Mouse (Mus musculus) forebrain, postnatal 0 days (tissue): ENCODE results near the gene Klk1b8. TPM values are rescaled to one million over a fixed set of nuclear protein-coding genes. Genes with fewer than 3 reads are reported as not detected.
"Not testable (repeated sequence)": the region's sequence is repeated elsewhere in the genome, so short reads cannot be mapped to it uniquely, and the experiment has no call there.

Experiments
- ATAC-seq: fragments of 200-750 bp; cut with Nextera tagmentation; 2 replicates; pipeline ENCODE4 v1.8.0; 2017; ENCODE audit warnings: mild to moderate bottlenecking, moderate library complexity
- DNase-seq: peaks from one replicate; pipeline ENCODE4 v3.0.0-alpha.2; 2015
- H3K27ac ChIP-seq: fragments of 300-500 bp; sonication (generic); 2 replicates; pipeline ENCODE4 v1.5.1; 2014; ENCODE audit warnings: low read depth, mild to moderate bottlenecking, antibody characterized with exemption, low read length, moderate library complexity, mixed read lengths
- H3K27me3 ChIP-seq: fragments of 300-500 bp; sonication (generic); 2 replicates; pipeline ENCODE4 v1.6.1; 2014; ENCODE audit warnings: mild to moderate bottlenecking, low read length, mixed read lengths; ENCODE audit not compliant: insufficient read depth
- H3K36me3 ChIP-seq: fragments of 300-500 bp; sonication (generic); 2 replicates; pipeline ENCODE4 v1.6.1; 2014; ENCODE audit warnings: mild to moderate bottlenecking, moderate library complexity; ENCODE audit not compliant: insufficient read depth
- H3K4me1 ChIP-seq: fragments of 300-500 bp; sonication (generic); 2 replicates; pipeline ENCODE4 v1.6.1; 2014; ENCODE audit warnings: antibody characterized with exemption; ENCODE audit not compliant: insufficient read depth
- H3K4me2 ChIP-seq: fragments of 300-500 bp; sonication (generic); 2 replicates; pipeline ENCODE4 v1.6.1; 2014; ENCODE audit warnings: low read depth, mild to moderate bottlenecking, moderate library complexity
- H3K4me3 ChIP-seq: fragments of 300-500 bp; sonication (generic); 2 replicates; pipeline ENCODE4 v1.5.1; 2014; ENCODE audit warnings: low read depth, low read length, mixed read lengths
- H3K9ac ChIP-seq: fragments of 300-500 bp; sonication (generic); 2 replicates; pipeline ENCODE4 v1.6.1; 2014; ENCODE audit warnings: mild to moderate bottlenecking
- H3K9me3 ChIP-seq: fragments of 300-500 bp; sonication (generic); 2 replicates; pipeline ENCODE4 v1.6.1; 2016; ENCODE audit warnings: low read length
- CTCF ChIP-seq: sonication (generic); IDR thresholded peaks from 2 replicates; pipeline ENCODE4 v1.5.1; 2016; ENCODE audit warnings: antibody characterized with exemption, control low read depth, low read depth
- WGBS: fragments of 180-500 bp; shearing (Covaris S2); extraction: QIAGEN DNeasy Blood & Tissue Kit; methylation state at CpG from one replicate; pipeline ENCODE4 v1.1.7; 2014; 5-methylcytosine and 5-hydroxymethylcytosine counted together
- polyA plus RNA-seq: library from polyadenylated mRNA; unstranded; fragments of >200 nt; fragmentation: Nextera tagmentation; extraction: Ambion mirVana; gene quantifications from 2 replicates; pipeline ENCODE4 v1.2.1, GENCODE M21; 2015
- total RNA-seq: library from RNA; depleted of rRNA; stranded (reverse); fragments of >200 nt; gene quantifications from 2 replicates; pipeline ENCODE4 v1.2.3, GENCODE M21; 2014

Gene Klk1b8
- total and polyA plus RNA-seq, 2 experiments from 2014 or later: not detected

GRCm38 (mm10) chr7:43944727-43945264, 5.7 kb upstream of the Klk1b8 start:
- TF ChIP-seq CTCF: no peak
- Histone ChIP-seq H3K27ac (no peak overlapping the region), H3K4me1 (no peaks in the 10 kb centered on the region), H3K9ac (no peak overlapping the region), H3K4me2 (no peak overlapping the region), H3K9me3 (no peaks in the 10 kb centered on the region), H3K36me3 (no peaks in the 10 kb centered on the region), H3K4me3 (no peak overlapping the region), H3K27me3 (no peaks in the 10 kb centered on the region)
- DNase-seq (no peak), ATAC-seq (no peak)
- 92% methylated on average over 3 of the region's 3 CpGs for WGBS

GRCm38 (mm10) chr7:43952703-43953102, 2.2 kb downstream of the Klk1b8 start:
- no peak for ATAC-seq
- H3K4me1 ChIP-seq: no peaks in the 10 kb centered on the region
- no peak overlapping the region for H3K27ac ChIP-seq
- no peak for DNase-seq
- no peaks in the 10 kb centered on the region for H3K27me3 ChIP-seq
- no peaks in the 10 kb centered on the region for H3K9me3 ChIP-seq
- no peaks in the 10 kb centered on the region for H3K36me3 ChIP-seq
- WGBS: 56% methylated on average over 4 of the region's 4 CpGs
- no peak overlapping the region for H3K9ac ChIP-seq
- H3K4me3 ChIP-seq: no peak overlapping the region
- no peak overlapping the region for H3K4me2 ChIP-seq
- no peak for TF ChIP-seq CTCF

- no peak for TF ChIP-seq CTCF
- no peak within 1 kb of the TSS for H3K9ac ChIP-seq
- H3K4me1 ChIP-seq: no peaks in the 10 kb centered on the region
- no peaks in the 10 kb centered on the region for H3K36me3 ChIP-seq
- no peak within 1 kb of the TSS for H3K4me3 ChIP-seq
- DNase-seq (no peak), ATAC-seq (no peak)
- WGBS: 62% methylated on average over 3 of the region's 3 CpGs
- no peak within 1 kb of the TSS for H3K4me2 ChIP-seq
- no peak within 1 kb of the TSS for H3K27ac ChIP-seq
- H3K27me3 ChIP-seq: no peaks in the 10 kb centered on the region
- no peaks in the 10 kb centered on the region for H3K9me3 ChIP-seq
Measured at GRCm38 (mm10) chr7:43966451-43966850, 16.0 kb downstream of the Klk1b8 start, which contains the start of gene Klk1b1. Klk1b1 (plus strand) TSS chr7:43966751.

- whole genome bisulfite sequencing: 82% methylated on average over 3 of the region's 3 CpGs
Measured at GRCm38 (mm10) chr7:43967058-43967457, 16.6 kb downstream of the Klk1b8 start.

GRCm38 (mm10) chr7:43967612-43968011, 17.1 kb downstream of the Klk1b8 start:
- H3K27ac ChIP-seq: no peak overlapping the region
- no peak overlapping the region for H3K4me3 ChIP-seq
- 77% methylated on average over 2 of the region's 2 CpGs for WGBS
- no peaks in the 10 kb centered on the region for H3K4me1 ChIP-seq
- H3K36me3 ChIP-seq: no peaks in the 10 kb centered on the region
- no peak overlapping the region for H3K9ac ChIP-seq
- no peak for TF ChIP-seq CTCF
- no peak for DNase-seq
- no peak for ATAC-seq
- H3K9me3 ChIP-seq: no peaks in the 10 kb centered on the region
- no peaks in the 10 kb centered on the region for H3K27me3 ChIP-seq
- no peak overlapping the region for H3K4me2 ChIP-seq

More at GRCm38 (mm10) chr7:43967058-43967457, 16.6 kb downstream of the Klk1b8 start:
- H3K36me3 ChIP-seq: no peaks in the 10 kb centered on the region
- no peak overlapping the region for H3K4me3 ChIP-seq
- no peak for ATAC-seq
- H3K9me3 ChIP-seq: no peaks in the 10 kb centered on the region
- no peaks in the 10 kb centered on the region for H3K4me1 ChIP-seq
- H3K4me2 ChIP-seq: no peak overlapping the region
- DNase-seq: no peak
- TF ChIP-seq CTCF: no peak
- no peak overlapping the region for H3K9ac ChIP-seq
- no peaks in the 10 kb centered on the region for H3K27me3 ChIP-seq
- no peak overlapping the region for H3K27ac ChIP-seq

GRCm38 (mm10) chr7:43975761-43976160, 25.3 kb downstream of the Klk1b8 start, which contains the start of gene Klk1b9:
Klk1b9 (plus strand) TSS chr7:43976061.
- 83% methylated on average over 1 of the region's 1 CpGs for WGBS
- ATAC-seq: not testable (repeated sequence)

GRCm38 (mm10) chr7:43985657-43986056, 35.2 kb downstream of the Klk1b8 start:
- no peak for DNase-seq
- ATAC-seq: no peak
- TF ChIP-seq CTCF: no peak
- Histone ChIP-seq H3K4me2 (no peak overlapping the region), H3K9ac (no peak overlapping the region), H3K27ac (no peak overlapping the region), H3K9me3 (no peaks in the 10 kb centered on the region), H3K4me3 (no peak overlapping the region), H3K4me1 (no peaks in the 10 kb centered on the region), H3K36me3 (no peaks in the 10 kb centered on the region), H3K27me3 (no peaks in the 10 kb centered on the region)

More at GRCm38 (mm10) chr7:43975761-43976160, 25.3 kb downstream of the Klk1b8 start, which contains the start of gene Klk1b9:
- DNase-seq, H3K27me3 ChIP-seq, H3K36me3 ChIP-seq, H3K9me3 ChIP-seq, H3K4me1 ChIP-seq, H3K4me2 ChIP-seq, H3K27ac ChIP-seq, H3K4me3 ChIP-seq, H3K9ac ChIP-seq: not testable (repeated sequence)

- not testable (repeated sequence) for H3K9me3 ChIP-seq, H3K4me3 ChIP-seq, H3K27me3 ChIP-seq, H3K4me1 ChIP-seq, H3K9ac ChIP-seq, H3K36me3 ChIP-seq, ATAC-seq, DNase-seq, H3K4me2 ChIP-seq, H3K27ac ChIP-seq
- WGBS: 71% methylated on average over 1 of the region's 1 CpGs
Measured at GRCm38 (mm10) chr7:43994821-43995220, 44.4 kb downstream of the Klk1b8 start.

- not testable (repeated sequence) for H3K9ac ChIP-seq, H3K36me3 ChIP-seq, H3K27ac ChIP-seq, DNase-seq, H3K4me3 ChIP-seq, H3K27me3 ChIP-seq, H3K4me2 ChIP-seq, ATAC-seq, H3K9me3 ChIP-seq, H3K4me1 ChIP-seq
- 93% methylated on average over 4 of the region's 4 CpGs for WGBS
Measured at GRCm38 (mm10) chr7:43995577-43995976, 45.1 kb downstream of the Klk1b8 start, which contains the start of gene Klk1b11. Klk1b11 (plus strand) TSS chr7:43995877.
